Mouse (Mus musculus): ENCODE measurements at regions not wholly inside any gene's neighbourhood (a gene's known extent, or its start where the extent isn't known, plus 50 kb on each side); places are given as distances from the start of the nearest gene placed in this dataset.

GRCm38 (mm10) chr8:12134200-12134599, 144.4 kb upstream of the A230072I06Rik start:
- TF ChIP-seq GATA4 (IDR thresholded peaks at IDR 0.05; ENCODE audit: insufficient replicate concordance, low read length), result no peak

- TF ChIP-seq GATA4 (IDR thresholded peaks at IDR 0.05; ENCODE audit: insufficient replicate concordance, low read length), result no peak
Observed at GRCm38 (mm10) chr8:12135392-12136177, 143.0 kb upstream of the A230072I06Rik start.

- TF ChIP-seq GATA4 (IDR thresholded peaks at IDR 0.05; ENCODE audit: insufficient replicate concordance, low read length), result no peak
Observed at GRCm38 (mm10) chr8:12136178-12136455, 142.5 kb upstream of the A230072I06Rik start.

GRCm38 (mm10) chr8:12137496-12137895, 141.1 kb upstream of the A230072I06Rik start:
- TF ChIP-seq GATA4 (IDR thresholded peaks at IDR 0.05; ENCODE audit: insufficient replicate concordance, low read length), result no peak

- no peak for TF ChIP-seq GATA4 (IDR thresholded peaks at IDR 0.05; ENCODE audit: insufficient replicate concordance, low read length)
Observed at GRCm38 (mm10) chr8:12137913-12138312, 140.7 kb upstream of the A230072I06Rik start.

GRCm38 (mm10) chr8:12151679-12152078, 126.9 kb upstream of the A230072I06Rik start:
- no peak for TF ChIP-seq GATA4 (IDR thresholded peaks at IDR 0.05; ENCODE audit: insufficient replicate concordance, low read length)

GRCm38 (mm10) chr8:12152825-12153224, 125.8 kb upstream of the A230072I06Rik start:
- TF ChIP-seq GATA4 (IDR thresholded peaks at IDR 0.05; ENCODE audit: insufficient replicate concordance, low read length), result no peak

GRCm38 (mm10) chr8:12156893-12157292, 121.7 kb upstream of the A230072I06Rik start:
- TF ChIP-seq GATA4 (IDR thresholded peaks at IDR 0.05; ENCODE audit: insufficient replicate concordance, low read length), result no peak

- no peak for TF ChIP-seq GATA4 (IDR thresholded peaks at IDR 0.05; ENCODE audit: insufficient replicate concordance, low read length)
Observed at GRCm38 (mm10) chr8:12158188-12158587, 120.4 kb upstream of the A230072I06Rik start.

GRCm38 (mm10) chr8:12162921-12163705, 115.5 kb upstream of the A230072I06Rik start:
- no peak for TF ChIP-seq GATA4 (IDR thresholded peaks at IDR 0.05; ENCODE audit: insufficient replicate concordance, low read length)

- TF ChIP-seq GATA4 (IDR thresholded peaks at IDR 0.05; ENCODE audit: insufficient replicate concordance, low read length), result no peak
Observed at GRCm38 (mm10) chr8:12165487-12166152, 113.0 kb upstream of the A230072I06Rik start.

- no peak for TF ChIP-seq GATA4 (IDR thresholded peaks at IDR 0.05; ENCODE audit: insufficient replicate concordance, low read length)
Observed at GRCm38 (mm10) chr8:12171788-12172187, 106.8 kb upstream of the A230072I06Rik start.

GRCm38 (mm10) chr8:12175496-12175895, 103.1 kb upstream of the A230072I06Rik start:
- no peak for TF ChIP-seq GATA4 (IDR thresholded peaks at IDR 0.05; ENCODE audit: insufficient replicate concordance, low read length)

GRCm38 (mm10) chr8:12184666-12185065, 94.0 kb upstream of the A230072I06Rik start:
- TF ChIP-seq GATA4 (IDR thresholded peaks at IDR 0.05; ENCODE audit: insufficient replicate concordance, low read length), result no peak

- TF ChIP-seq GATA4 (IDR thresholded peaks at IDR 0.05; ENCODE audit: insufficient replicate concordance, low read length), result no peak
Observed at GRCm38 (mm10) chr8:12187366-12187765, 91.3 kb upstream of the A230072I06Rik start.

GRCm38 (mm10) chr8:12188451-12188850, 90.2 kb upstream of the A230072I06Rik start:
- TF ChIP-seq GATA4 (IDR thresholded peaks at IDR 0.05; ENCODE audit: insufficient replicate concordance, low read length), result no peak
